Mouse (Mus musculus): Measurements from ENCODE around the gene Pdcd1. TPM values are rescaled to one million over a fixed set of nuclear protein-coding genes. Genes with fewer than 3 reads are reported as not detected.
A peak's percentile ranks its signal among the peaks of the same experiment; 100 is the strongest.
"Not testable (repeated sequence)": the region's sequence is repeated elsewhere in the genome, so short reads cannot be mapped to it uniquely, and the experiment has no call there.

Gene Pdcd1
- not detected for total RNA-seq (2021)
- long read RNA-seq, experiment 1 = 0 reads
- long read RNA-seq, experiment 2 = 0 reads

- DNase-seq = no peak
Observed at GRCm38 (mm10) chr1:94052373-94052772, at the start of gene Pdcd1. Gene Pdcd1 (minus strand): TSS chr1:94052553.

- DNase-seq = no peak
Observed at GRCm38 (mm10) chr1:94091788-94092187, 39.4 kb upstream of the Pdcd1 start.

GRCm38 (mm10) chr1:94086311-94086898, 34.1 kb upstream of the Pdcd1 start:
- no peak for DNase-seq

- no peak for DNase-seq
Observed at GRCm38 (mm10) chr1:94085324-94086105, 33.2 kb upstream of the Pdcd1 start.

- DNase-seq = no peak
Observed at GRCm38 (mm10) chr1:94081761-94082160, 29.4 kb upstream of the Pdcd1 start.

- DNase-seq = no peak
Observed at GRCm38 (mm10) chr1:94081191-94081590, 28.8 kb upstream of the Pdcd1 start.

GRCm38 (mm10) chr1:94080718-94081117, 28.4 kb upstream of the Pdcd1 start:
- no peak for DNase-seq

- peak; percentile 78 for DNase-seq
Observed at GRCm38 (mm10) chr1:94078835-94079440, 26.6 kb upstream of the Pdcd1 start.

- DNase-seq = no peak
Observed at GRCm38 (mm10) chr1:94078314-94078713, 26.0 kb upstream of the Pdcd1 start.

- no peak for DNase-seq
Observed at GRCm38 (mm10) chr1:94076702-94077101, 24.3 kb upstream of the Pdcd1 start.

GRCm38 (mm10) chr1:94074756-94075155, 22.4 kb upstream of the Pdcd1 start:
- DNase-seq = no peak

GRCm38 (mm10) chr1:94058281-94058680, 5.9 kb upstream of the Pdcd1 start:
- DNase-seq = not testable (repeated sequence)

- DNase-seq = no peak
Observed at GRCm38 (mm10) chr1:94057401-94057800, 5.0 kb upstream of the Pdcd1 start.

- DNase-seq = no peak
Observed at GRCm38 (mm10) chr1:94055966-94056365, 3.6 kb upstream of the Pdcd1 start.

- DNase-seq = no peak
Observed at GRCm38 (mm10) chr1:94054481-94054880, 2.1 kb upstream of the Pdcd1 start.

- no peak for DNase-seq
Observed at GRCm38 (mm10) chr1:94053530-94054216, 1.3 kb upstream of the Pdcd1 start.

- DNase-seq = no peak
Observed at GRCm38 (mm10) chr1:94051104-94051503, 1.2 kb downstream of the Pdcd1 start.

- DNase-seq = no peak
Observed at GRCm38 (mm10) chr1:94046544-94046943, 5.8 kb downstream of the Pdcd1 start.

- DNase-seq = no peak
Observed at GRCm38 (mm10) chr1:94045559-94045958, 6.8 kb downstream of the Pdcd1 start.

GRCm38 (mm10) chr1:94040391-94040790, 12.0 kb downstream of the Pdcd1 start:
- DNase-seq = no peak

GRCm38 (mm10) chr1:94034984-94035743, 17.2 kb downstream of the Pdcd1 start:
- DNase-seq = peak; percentile 84

- no peak for DNase-seq
Observed at GRCm38 (mm10) chr1:94033075-94033602, 19.2 kb downstream of the Pdcd1 start.

Data from gastrocnemius, postnatal 10 days (tissue).